Mouse (Mus musculus) forebrain, embryonic 14.5 days (tissue): ENCODE results near the gene 4930523C07Rik. TPM values are rescaled to one million over a fixed set of nuclear protein-coding genes. Genes with fewer than 3 reads are reported as not detected.

Experiments
- ATAC-seq: fragments of 200-750 bp; cut with Nextera tagmentation; 2 replicates; pipeline ENCODE4 v1.8.0; 2017; ENCODE audit warnings: mild to moderate bottlenecking, moderate library complexity
- DNase-seq: peaks from one replicate; pipeline ENCODE4 v3.0.0-alpha.2; 2015; ENCODE audit warnings: low spot score
- H3K27ac ChIP-seq: fragments of 300-500 bp; sonication (generic); 2 replicates; pipeline ENCODE4 v1.5.1; 2014; ENCODE audit warnings: low read depth, mild to moderate bottlenecking, control low read depth, low read length, moderate library complexity
- H3K27me3 ChIP-seq: fragments of 300-500 bp; sonication (generic); replicated peaks from 2 replicates; pipeline ENCODE4 v1.6.1; 2014; ENCODE audit warnings: low read length, control low read depth, mixed read lengths; ENCODE audit not compliant: control insufficient read depth, insufficient read depth
- H3K36me3 ChIP-seq: fragments of 300-500 bp; sonication (generic); 2 replicates; pipeline ENCODE4 v1.6.1; 2014; ENCODE audit warnings: low read length, control low read depth; ENCODE audit not compliant: control insufficient read depth, insufficient read depth
- H3K4me1 ChIP-seq: fragments of 300-500 bp; sonication (generic); 2 replicates; pipeline ENCODE4 v1.6.1; 2014; ENCODE audit warnings: antibody characterized with exemption, low read length, control low read depth; ENCODE audit not compliant: control insufficient read depth, insufficient read depth
- H3K4me2 ChIP-seq: fragments of 300-500 bp; sonication (generic); 2 replicates; pipeline ENCODE4 v1.6.1; 2014; ENCODE audit warnings: mild to moderate bottlenecking, control low read depth, low read length
- H3K4me3 ChIP-seq: fragments of 300-500 bp; sonication (generic); 2 replicates; pipeline ENCODE4 v1.5.1; 2014; ENCODE audit warnings: low read depth, low read length, control low read depth
- H3K9ac ChIP-seq: fragments of 300-500 bp; sonication (generic); 2 replicates; pipeline ENCODE4 v1.6.1; 2014; ENCODE audit warnings: mild to moderate bottlenecking, low read length, control low read depth, moderate library complexity
- H3K9me3 ChIP-seq: fragments of 300-500 bp; sonication (generic); replicated peaks from 2 replicates; pipeline ENCODE4 v1.6.1; 2016; ENCODE audit warnings: low read length, control low read depth, mixed read lengths; ENCODE audit not compliant: control insufficient read depth
- WGBS: fragments of 180-500 bp; shearing (Covaris S2); extraction: QIAGEN DNeasy Blood & Tissue Kit; methylation state at CpG from one replicate; pipeline ENCODE4 v1.1.7; 2014; 5-methylcytosine and 5-hydroxymethylcytosine counted together
- polyA plus RNA-seq: library from polyadenylated mRNA; unstranded; fragments of >200 nt; fragmentation: Nextera tagmentation; extraction: Ambion mirVana; gene quantifications from 2 replicates; pipeline ENCODE4 v1.2.1, GENCODE M21; 2014

Gene 4930523C07Rik
- polyA plus RNA-seq, 1 experiment from 2014 or later, result 1.7 TPM

DNA sequence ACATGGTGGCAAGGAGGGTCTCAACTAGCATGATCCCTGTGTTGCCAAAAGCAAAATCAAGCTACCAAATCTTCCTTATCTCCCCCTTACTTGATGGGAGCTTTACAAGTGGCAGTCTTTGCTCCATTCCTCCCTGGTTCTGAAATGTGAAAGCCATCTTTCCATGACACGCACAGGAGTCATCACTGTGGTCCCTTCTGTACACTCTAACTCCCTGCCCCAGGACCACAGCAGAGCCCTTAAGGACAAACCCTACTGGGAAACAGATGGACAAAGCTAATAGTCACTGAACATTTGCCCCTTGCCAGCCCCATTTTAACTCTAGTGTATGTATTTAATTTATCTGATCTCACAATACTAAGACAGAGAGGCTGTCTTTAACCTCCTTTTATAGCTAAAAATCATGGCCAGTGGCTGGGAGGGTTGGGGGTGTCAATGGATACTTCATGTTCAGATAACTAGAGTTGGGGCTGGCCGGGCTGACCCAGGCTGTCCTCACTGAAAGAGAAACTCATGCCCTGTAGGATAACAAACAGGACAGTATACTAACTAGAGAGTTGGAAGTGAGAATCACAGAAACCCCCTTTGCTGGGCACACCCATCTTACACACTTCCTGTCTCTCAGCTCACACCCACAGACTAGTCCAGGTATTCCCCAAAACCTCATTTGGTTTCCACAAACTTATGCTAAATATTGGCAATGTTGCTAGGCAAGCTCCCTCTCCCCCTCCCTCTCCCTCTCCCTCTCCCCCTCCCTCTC lies 8.6 kb downstream of the 4930523C07Rik start:
- no peak for DNase-seq
- Histone ChIP-seq H3K9ac (no peak overlapping the region), H3K27me3 (no peaks in the 10 kb centered on the region), H3K9me3 (no peaks in the 10 kb centered on the region), H3K27ac (no peak overlapping the region), H3K36me3 (no peaks in the 10 kb centered on the region), H3K4me3 (no peak overlapping the region), H3K4me2 (no peak overlapping the region), H3K4me1 (no peaks in the 10 kb centered on the region)
- ATAC-seq, result no peak
- WGBS, result 87% methylated on average over 2 of the region's 2 CpGs

- Histone ChIP-seq H3K4me2 (no peak overlapping the region), H3K4me3 (no peak overlapping the region), H3K27me3 (no peaks in the 10 kb centered on the region), H3K27ac (no peak overlapping the region), H3K4me1 (no peaks in the 10 kb centered on the region), H3K9me3 (no peaks in the 10 kb centered on the region), H3K36me3 (no peaks in the 10 kb centered on the region), H3K9ac (no peak overlapping the region)
- 82% methylated on average over 5 of the region's 5 CpGs for WGBS
- no peak for DNase-seq
- ATAC-seq, result no peak
Observed at GRCm38 (mm10) chr1:160053510-160054305, 9.5 kb downstream of the 4930523C07Rik start.

DNA sequence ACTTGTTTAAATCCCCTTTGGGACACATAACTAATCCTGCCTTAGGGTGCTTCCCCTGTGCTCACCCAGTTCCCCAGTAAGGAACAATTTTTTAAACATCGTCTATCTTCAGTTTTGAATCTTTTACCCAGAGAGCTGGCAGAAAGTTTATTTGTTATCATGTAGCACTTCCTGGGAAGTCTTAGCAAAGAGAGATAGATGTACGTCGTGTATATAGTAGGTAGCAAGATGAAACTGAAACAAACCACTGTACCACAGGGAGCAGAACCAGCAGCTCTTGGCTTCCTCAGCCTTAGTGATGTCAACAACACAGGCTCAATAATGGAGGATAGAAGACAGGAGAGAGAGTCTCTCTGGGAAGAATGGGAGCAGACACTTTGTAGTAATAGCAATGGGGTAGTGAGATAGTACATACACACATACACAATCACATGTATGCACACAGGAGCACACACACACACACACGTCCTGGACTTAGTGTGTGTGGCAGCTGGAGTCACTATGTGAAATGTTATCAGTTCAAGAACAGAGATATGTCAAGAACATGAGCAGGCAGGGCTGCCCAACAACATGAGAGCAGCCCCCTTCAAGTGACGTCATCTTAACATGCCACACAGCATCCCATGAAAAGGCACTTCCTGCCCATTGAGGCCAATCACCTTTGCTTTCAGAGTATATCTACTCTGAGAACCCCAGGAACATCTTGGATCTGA lies 10.3 kb downstream of the 4930523C07Rik start:
- DNase-seq (no peak), ATAC-seq (no peak)
- H3K4me2 ChIP-seq, result no peak overlapping the region
- H3K4me1 ChIP-seq, result no peaks in the 10 kb centered on the region
- no peak overlapping the region for H3K9ac ChIP-seq
- no peaks in the 10 kb centered on the region for H3K27me3 ChIP-seq
- WGBS, result 83% methylated on average over 5 of the region's 5 CpGs
- H3K27ac ChIP-seq, result no peak overlapping the region
- H3K36me3 ChIP-seq, result no peaks in the 10 kb centered on the region
- no peaks in the 10 kb centered on the region for H3K9me3 ChIP-seq
- no peak overlapping the region for H3K4me3 ChIP-seq

GRCm38 (mm10) chr1:160057657-160058056 lies 13.5 kb downstream of the 4930523C07Rik start:
- no peak overlapping the region for H3K4me2 ChIP-seq
- H3K27me3 ChIP-seq, result no peaks in the 10 kb centered on the region
- 75% methylated on average over 3 of the region's 3 CpGs for WGBS
- ATAC-seq, result no peak
- no peak overlapping the region for H3K9ac ChIP-seq
- no peaks in the 10 kb centered on the region for H3K36me3 ChIP-seq
- no peak for DNase-seq
- H3K27ac ChIP-seq, result no peak overlapping the region
- H3K4me1 ChIP-seq, result no peaks in the 10 kb centered on the region
- H3K4me3 ChIP-seq, result no peak overlapping the region
- no peaks in the 10 kb centered on the region for H3K9me3 ChIP-seq

- WGBS, result 65% methylated on average over 1 of the region's 1 CpGs
- no peak overlapping the region for H3K4me3 ChIP-seq
- no peak overlapping the region for H3K9ac ChIP-seq
- DNase-seq, result no peak
- no peaks in the 10 kb centered on the region for H3K4me1 ChIP-seq
- H3K27me3 ChIP-seq, result no peaks in the 10 kb centered on the region
- H3K4me2 ChIP-seq, result no peak overlapping the region
- no peak overlapping the region for H3K27ac ChIP-seq
- no peaks in the 10 kb centered on the region for H3K36me3 ChIP-seq
- H3K9me3 ChIP-seq, result no peaks in the 10 kb centered on the region
- ATAC-seq, result no peak
Observed at GRCm38 (mm10) chr1:160059908-160060307, 15.7 kb downstream of the 4930523C07Rik start.

- no peaks in the 10 kb centered on the region for H3K27me3 ChIP-seq
- DNase-seq, result no peak
- H3K27ac ChIP-seq, result no peak overlapping the region
- WGBS, result 80% methylated on average over 6 of the region's 6 CpGs
- H3K4me2 ChIP-seq, result no peak overlapping the region
- no peaks in the 10 kb centered on the region for H3K4me1 ChIP-seq
- no peaks in the 10 kb centered on the region for H3K36me3 ChIP-seq
- no peak overlapping the region for H3K4me3 ChIP-seq
- H3K9me3 ChIP-seq, result no peaks in the 10 kb centered on the region
- no peak overlapping the region for H3K9ac ChIP-seq
- no peak for ATAC-seq
Observed at GRCm38 (mm10) chr1:160060542-160060941, 16.4 kb downstream of the 4930523C07Rik start.

- H3K9me3 ChIP-seq, result no peaks in the 10 kb centered on the region
- DNase-seq (no peak), ATAC-seq (no peak)
- no peak overlapping the region for H3K9ac ChIP-seq
- no peaks in the 10 kb centered on the region for H3K36me3 ChIP-seq
- 94% methylated on average over 5 of the region's 5 CpGs for WGBS
- H3K4me1 ChIP-seq, result no peaks in the 10 kb centered on the region
- no peaks in the 10 kb centered on the region for H3K27me3 ChIP-seq
- no peak overlapping the region for H3K4me2 ChIP-seq
- H3K4me3 ChIP-seq, result no peak overlapping the region
- H3K27ac ChIP-seq, result no peak overlapping the region
Observed at GRCm38 (mm10) chr1:160061321-160061720, 17.1 kb downstream of the 4930523C07Rik start.

DNA sequence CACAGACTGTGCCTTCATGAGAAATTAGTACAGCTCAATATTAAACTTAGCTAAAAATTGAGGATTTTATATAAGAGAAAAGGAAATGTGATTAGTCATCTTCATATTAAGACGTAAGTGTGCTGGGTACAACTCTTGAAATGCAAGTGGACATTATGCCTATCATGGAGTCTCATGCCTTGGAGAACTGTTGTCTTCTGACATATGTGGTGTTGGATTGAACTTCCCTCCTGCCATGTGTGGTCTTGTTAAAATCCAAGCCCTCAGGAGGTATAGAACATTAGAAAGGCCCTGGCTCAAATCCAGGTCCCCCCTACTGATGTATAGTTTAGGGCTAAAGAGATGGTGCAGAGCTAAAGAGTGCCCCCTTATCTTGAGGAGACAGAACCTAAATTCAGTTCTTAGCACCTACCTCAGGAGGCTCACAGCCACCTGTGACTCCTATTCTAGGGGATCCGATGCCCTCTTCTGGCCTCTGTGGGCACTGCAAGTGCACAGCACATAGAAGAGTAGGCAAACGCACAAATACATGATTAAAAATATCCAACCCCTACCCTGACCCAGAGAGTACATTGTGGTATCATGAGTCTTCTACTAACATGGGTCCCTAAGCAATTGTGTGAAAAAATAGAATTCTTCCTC lies 17.7 kb downstream of the 4930523C07Rik start:
- DNase-seq (no peak), ATAC-seq (no peak)
- no peaks in the 10 kb centered on the region for H3K4me1 ChIP-seq
- H3K4me2 ChIP-seq, result no peak overlapping the region
- no peak overlapping the region for H3K4me3 ChIP-seq
- no peaks in the 10 kb centered on the region for H3K27me3 ChIP-seq
- 49% methylated on average over 3 of the region's 3 CpGs for WGBS
- no peak overlapping the region for H3K27ac ChIP-seq
- no peaks in the 10 kb centered on the region; the same call in 1 of the 2 replicates for H3K9me3 ChIP-seq
- H3K9ac ChIP-seq, result no peak overlapping the region
- no peaks in the 10 kb centered on the region for H3K36me3 ChIP-seq
